Mouse (Mus musculus) central nervous system, embryonic 18 days (tissue): ENCODE results near the gene Cxcl9. TPM values are rescaled to one million over a fixed set of nuclear protein-coding genes. Genes with fewer than 3 reads are reported as not detected.

Source experiments
- polyA plus RNA-seq: library from polyadenylated mRNA; depleted of rRNA; stranded (reverse); fragments of >200 nt; gene quantifications from 2 replicates; pipeline ENCODE4 v1.2.3, GENCODE M21; 2012; rRNA removed

The Cxcl9 gene
- polyA plus RNA-seq = 0.15 TPM in 1 of 2 replicates, not detected in the other

DNA sequence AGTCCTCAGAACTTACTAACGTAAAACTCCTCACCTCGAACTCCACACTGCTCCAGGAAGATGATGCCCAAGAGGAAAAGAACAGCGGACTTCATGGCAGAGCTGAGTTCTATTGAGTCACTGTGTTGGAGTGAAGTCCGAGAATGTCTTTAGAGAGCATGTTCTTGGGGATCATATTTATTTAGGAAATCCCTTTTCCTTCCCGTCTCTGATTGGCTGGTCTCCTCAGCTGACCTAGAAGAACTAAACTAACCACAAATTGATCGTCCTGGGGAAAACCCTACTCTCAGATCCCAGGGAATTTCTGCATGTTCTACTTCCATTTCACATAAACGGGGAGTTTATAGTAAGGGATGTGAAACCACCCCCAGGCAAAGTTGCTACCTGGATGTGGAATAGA, at the start of gene Cxcl9:
Gene Cxcl9, minus strand, starts transcription at position 151 of the 400 bp plus-strand sequence.

GRCm38 (mm10) chr5:92348794-92349413, 21.0 kb upstream of the Cxcl9 start, which contains the start of gene Cxcl10:
TSS of gene Cxcl10 (minus strand) at chr5:92348889.

GRCm38 (mm10) chr5:92331635-92332338, 3.9 kb upstream of the Cxcl9 start, which contains the start of gene Art3:
TSS of gene Art3 (plus strand) at chr5:92331827.

GRCm38 (mm10) chr5:92309681-92310511, 18.0 kb downstream of the Cxcl9 start, which contains the start of gene Sdad1:
TSS of gene Sdad1 (minus strand) at chr5:92310479.

DNA sequence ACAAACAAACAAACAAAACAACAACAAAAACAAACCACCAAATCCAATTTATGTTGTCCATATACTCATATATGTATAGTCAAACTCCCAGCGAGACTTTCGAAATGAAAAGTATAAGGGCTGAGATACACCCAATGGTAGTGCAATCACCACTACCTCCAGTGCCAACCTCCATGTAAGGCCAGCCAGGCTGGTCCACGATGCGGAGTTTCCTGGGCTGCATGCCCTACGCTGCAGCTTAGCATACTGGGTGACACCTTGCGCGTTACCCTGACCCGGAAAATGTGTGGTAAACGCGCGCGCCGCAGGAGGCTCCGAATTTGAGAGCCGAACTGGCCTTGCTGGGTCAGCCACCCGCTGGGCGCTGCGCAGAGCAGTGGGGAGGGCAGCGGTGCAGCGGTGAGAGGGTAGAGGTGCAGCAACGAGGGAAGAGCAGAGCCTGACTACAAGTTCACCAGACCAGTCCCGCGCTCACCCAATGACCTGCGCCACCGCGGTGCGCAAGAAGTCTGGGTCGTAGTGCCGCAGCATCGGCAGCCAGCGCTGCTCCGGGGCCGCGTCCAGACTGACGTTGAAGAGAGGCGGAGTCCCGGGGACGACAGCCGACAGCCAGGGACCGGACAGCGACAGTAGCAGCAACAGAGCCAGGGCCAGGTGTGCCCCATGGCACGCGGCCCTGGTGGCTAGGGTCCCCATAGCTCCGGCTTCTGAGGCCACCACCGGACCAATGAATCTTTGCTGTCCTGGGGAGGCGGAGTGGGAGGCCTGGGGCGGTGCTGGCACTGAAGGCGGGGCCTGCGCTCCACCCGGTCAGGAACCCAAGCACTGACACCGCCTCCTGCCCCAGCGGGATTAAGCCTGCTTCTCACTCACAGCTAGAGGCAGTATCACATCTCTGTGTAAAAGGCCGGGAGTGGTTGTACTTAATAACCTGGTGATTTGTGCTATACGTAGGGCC, 50.2 kb downstream of the Cxcl9 start, which contains the start of gene Naaa:
Gene Naaa, minus strand, starts transcription at position 734 of the 958 bp plus-strand sequence.

Other genes starting within 250 kb of the Cxcl9 start
- gene G3bp2, start 244.4 kb downstream of the Cxcl9 start, polyA plus RNA-seq = 138 and 139 TPM in 2 replicates
- gene Uso1, start 190.1 kb downstream of the Cxcl9 start, polyA plus RNA-seq = 42.9 and 46.6 TPM in 2 replicates
- not detected in 2 replicates for gene U90926, start 112.7 kb downstream of the Cxcl9 start, polyA plus RNA-seq
- gene Ppef2, start 71.8 kb downstream of the Cxcl9 start, polyA plus RNA-seq = 1.1 and 1.4 TPM in 2 replicates
- 16.3 and 19.0 TPM in 2 replicates for gene Naaa, start 49.9 kb downstream of the Cxcl9 start, polyA plus RNA-seq
- gene Sdad1, start 17.6 kb downstream of the Cxcl9 start, polyA plus RNA-seq = 20.1 and 20.4 TPM in 2 replicates
- 4.9 and 10.7 TPM in 2 replicates for gene Art3, start 3.7 kb upstream of the Cxcl9 start, polyA plus RNA-seq
- gene Cxcl10, start 20.8 kb upstream of the Cxcl9 start, polyA plus RNA-seq = 0.79 and 1.2 TPM in 2 replicates
- 58.4 and 59.9 TPM in 2 replicates for gene Nup54, start 107.1 kb upstream of the Cxcl9 start, polyA plus RNA-seq
- 72.7 and 76.9 TPM in 2 replicates for gene Scarb2, start 178.8 kb upstream of the Cxcl9 start, polyA plus RNA-seq
- gene Fam47e, start 227.0 kb upstream of the Cxcl9 start, polyA plus RNA-seq = 0.96 and 1.1 TPM in 2 replicates